ENCODE assay signal across 26 mouse cellular contexts in genomic region chr5:125563492-125563891, GRCm38 (mm10). TPM values are rescaled to one million over a fixed set of nuclear protein-coding genes. Genes with fewer than 3 reads are reported as not detected.
A peak's percentile ranks its signal among the peaks of the same experiment; 100 is the strongest.
DNase-seq lines count a peak whose midpoint lies in the region; ATAC-seq and TF ChIP-seq lines count a peak whose summit lies in the region.
"Had no signal": no experiment of that assay in that cellular context is flagged by ENCODE, and none has a peak within 500 bp of the region (broad histone marks: within the 10 kb centered on the region; RNA-seq: fewer than 3 reads in every experiment).

No protein-coding gene starts in this region.

- H3K27ac ChIP-seq in left cerebral cortex, adult 2 months = peak overlapping the region; percentile 53; the same call in 1 of the 2 replicates
- no peak overlapping the region for H3K27ac ChIP-seq in kidney, embryonic 14.5 days (ENCODE audit: low read depth, low read length)
- H3K27ac ChIP-seq: embryonic facial prominence, embryonic 15.5 days; forebrain, embryonic 10.5 days; heart, embryonic 13.5 days had no signal

- no peaks in the 10 kb centered on the region for H3K4me1 ChIP-seq in kidney, embryonic 14.5 days (ENCODE audit: control insufficient read depth, insufficient read depth, low read length)
- H3K4me1 ChIP-seq: embryonic facial prominence, embryonic 15.5 days; forebrain, embryonic 10.5 days; heart, embryonic 13.5 days had no signal

- H3K4me3 ChIP-seq in left cerebral cortex, adult 2 months = no peak overlapping the region
- no peak overlapping the region for H3K4me3 ChIP-seq in kidney, embryonic 14.5 days (ENCODE audit: low read length)
- H3K4me3 ChIP-seq: embryonic facial prominence, embryonic 15.5 days; erythroblast, embryonic 14.5 days; forebrain, embryonic 10.5 days; heart, embryonic 13.5 days had no signal

- DNase-seq in embryo, embryonic 10.5 days (ENCODE audit: low spot score) = peak; percentile 42
- no peak for DNase-seq in embryo, embryonic 11 days
- DNase-seq in left cerebral cortex, adult 2 months (ENCODE audit: extremely low spot score in 1 of 2, low spot score in 2 of 2) = no peak
- no peak for DNase-seq in left cerebral cortex, postnatal 25 days (ENCODE audit: low spot score in 2 of 2)
- peak; percentile 48 for DNase-seq in brain, adult 2 months (ENCODE audit: low read depth, low spot score)
- DNase-seq in mesoderm, embryonic 11.5 days (ENCODE audit: low read depth, low spot score) = peak; percentile 68
- DNase-seq in adrenal gland, postnatal 10 days = no peak
- DNase-seq: adrenal gland, postnatal 25 days; cerebellum, adult 11 months; cerebellum, adult 8-10 months; cerebellum, postnatal 14 days; gastrocnemius, postnatal 36 days; heart, adult 11 months; heart, postnatal 36 days had no signal

- no peaks in the 10 kb centered on the region for H3K27me3 ChIP-seq in kidney, embryonic 14.5 days (ENCODE audit: control insufficient read depth, insufficient read depth, low read length)
- H3K27me3 ChIP-seq: embryonic facial prominence, embryonic 15.5 days; heart, embryonic 13.5 days; Patski had no signal

- H3K36me3 ChIP-seq in kidney, embryonic 14.5 days (ENCODE audit: control insufficient read depth, insufficient read depth, low read length) = no peaks in the 10 kb centered on the region
- H3K36me3 ChIP-seq: embryonic facial prominence, embryonic 15.5 days; forebrain, embryonic 10.5 days; heart, embryonic 13.5 days had no signal

- TF ChIP-seq CTCF in left cerebral cortex, adult 2 months (IDR thresholded peaks at IDR 0.05) = no peak

- peaks cover 3% of the 10 kb centered on the region; the same call in 1 of the 2 replicates for H3K9me3 ChIP-seq in kidney, embryonic 14.5 days (ENCODE audit: control insufficient read depth, low read length)
- H3K9me3 ChIP-seq: embryonic facial prominence, embryonic 15.5 days had no signal

- no peak overlapping the region for H3K9ac ChIP-seq in kidney, embryonic 14.5 days (ENCODE audit: low read depth, low read length)
- H3K9ac ChIP-seq: embryonic facial prominence, embryonic 15.5 days; heart, embryonic 13.5 days had no signal

- 41% methylated on average over 6 of the region's 6 CpGs for WGBS in kidney, embryonic 14.5 days

- intact Hi-C loops in left cerebral cortex, adult 2 months (cut with DNase I) = no loop called here
- intact Hi-C loops in left cerebral cortex, postnatal 25 days (cut with DNase I) = no loop called here

- ATAC-seq in kidney, embryonic 14.5 days (ENCODE audit: low FRiP score, low TSS enrichment) = no peak
- ATAC-seq: activated CD4-positive, CD25-positive, alpha-beta regulatory T cell, adult 4 months; forebrain, embryonic 14.5 days; intestine, embryonic 16.5 days; Patski had no signal

- no peak overlapping the region for H3K4me2 ChIP-seq in kidney, embryonic 14.5 days (replicated peaks; ENCODE audit: low read depth, low read length)
- H3K4me2 ChIP-seq: embryonic facial prominence, embryonic 15.5 days; heart, embryonic 13.5 days had no signal

RNA-seq across cellular contexts. Expression of gene Tmem132b, which starts 31.9 kb away (rescaled TPM):
- total RNA-seq in left cerebral cortex, adult 2 months (2021) = 100 to 1,000 TPM; 135 to 141 TPM
- total RNA-seq in left cerebral cortex, postnatal 25 days (2021) = 100 to 1,000 TPM; 125 to 141 TPM
- 0.24 and 0.46 TPM in 2 replicates for polyA plus RNA-seq in kidney, embryonic 14.5 days (2014; fragmentation: Nextera tagmentation; extraction: Ambion mirVana)
- 1 to 10 TPM in 1 of 2 experiments, under 1 TPM in 1; 0.70 to 1.2 TPM for total RNA-seq in adrenal gland, postnatal 10 days (2021)
- total RNA-seq: common myeloid progenitor, adult 5-6 weeks; heart, postnatal 36 days; MEL had no signal
- polyA plus RNA-seq: activated CD4-positive, CD25-positive, alpha-beta regulatory T cell, adult 4 months; erythroblast, embryonic 14.5 days; heart, postnatal 0 days; Patski had no signal

Comparison
In these comparisons a context has a peak if more than half of its experiments do, and no peak if none do; other contexts are left out.
1. DNase-seq: peak in embryo, embryonic 10.5 days (single experiment), brain, adult 2 months (single experiment) and mesoderm, embryonic 11.5 days (single experiment); none in embryo, embryonic 11 days (single experiment), left cerebral cortex, adult 2 months (0 of 2), left cerebral cortex, postnatal 25 days (0 of 2) and adrenal gland, postnatal 10 days (single experiment).
2. RNA of gene Tmem132b, which starts 31.9 kb away (total RNA-seq): 135 to 141 TPM in left cerebral cortex, adult 2 months and 125 to 141 TPM in left cerebral cortex, postnatal 25 days; 0.70 to 1.2 TPM in adrenal gland, postnatal 10 days; every median in the first group is over 10 times any median in the second.